Comparison of ENCODE assay signal across 8 mouse cellular contexts in the genomic region with DNA sequence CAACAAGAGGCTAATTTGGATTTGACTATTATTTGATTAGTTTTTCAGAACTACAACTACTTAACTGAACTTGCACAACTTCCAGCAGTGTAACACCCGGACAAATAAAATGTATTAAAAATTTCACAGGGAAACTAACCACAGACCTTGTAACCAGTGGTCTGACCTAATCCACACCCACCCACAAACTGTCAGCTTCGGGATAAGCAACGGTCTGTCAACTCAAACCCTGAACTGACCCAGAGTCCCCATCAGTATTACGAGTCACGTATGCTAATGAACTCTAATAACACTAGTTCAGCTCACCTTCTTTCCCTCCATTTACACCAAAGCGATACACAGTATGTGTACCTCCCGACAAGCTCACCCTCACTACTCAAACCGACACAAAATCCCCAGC. TPM values are rescaled to one million over a fixed set of nuclear protein-coding genes. Genes with fewer than 3 reads are reported as not detected.
DNase-seq lines count a peak whose midpoint lies in the region; ATAC-seq and TF ChIP-seq lines count a peak whose summit lies in the region.

No protein-coding gene starts in this region.

- H3K27ac ChIP-seq in embryonic facial prominence, embryonic 14.5 days (replicated peaks; ENCODE audit: low read depth, low read length) = peak overlapping the region; percentile 96; the same call in 1 of the 2 replicates
- peak overlapping the region; percentile 98 for H3K27ac ChIP-seq in limb, embryonic 10.5 days
- peak overlapping the region; percentile 95; the same call in 1 of the 2 replicates for H3K27ac ChIP-seq in neural tube, embryonic 13.5 days (replicated peaks)

- peak overlapping the region; percentile 97 for H3K9ac ChIP-seq in embryonic facial prominence, embryonic 14.5 days (ENCODE audit: low read depth, low read length)
- peak overlapping the region; percentile 87 for H3K9ac ChIP-seq in neural tube, embryonic 13.5 days

- H3K36me3 ChIP-seq in embryonic facial prominence, embryonic 14.5 days (ENCODE audit: control insufficient read depth, insufficient read depth, low read length) = peaks cover 31% of the 10 kb centered on the region; the same call in 1 of the 2 replicates
- peaks cover 61% of the 10 kb centered on the region for H3K36me3 ChIP-seq in limb, embryonic 10.5 days
- H3K36me3 ChIP-seq in neural tube, embryonic 13.5 days = peaks cover 44% of the 10 kb centered on the region

- 4% methylated on average over 8 of the region's 8 CpGs for WGBS in lung, adult 2 months
- 8% methylated on average over 8 of the region's 8 CpGs for WGBS in embryonic facial prominence, embryonic 14.5 days
- 17% methylated on average over 8 of the region's 8 CpGs for WGBS in limb, embryonic 10.5 days
- WGBS in neural tube, embryonic 13.5 days = 13% methylated on average over 8 of the region's 8 CpGs

- TF ChIP-seq POLR2A in lung, adult 2 months (IDR thresholded peaks at IDR 0.05; ENCODE audit: borderline replicate concordance, extremely low read depth, low read depth, low read length) = no peak

- TF ChIP-seq CTCF in lung, adult 2 months (IDR thresholded peaks at IDR 0.05; ENCODE audit: insufficient read depth, low read length) = no peak

- H3K9me3 ChIP-seq in embryonic facial prominence, embryonic 14.5 days (ENCODE audit: control insufficient read depth, low read length) = no peaks in the 10 kb centered on the region
- no peaks in the 10 kb centered on the region for H3K9me3 ChIP-seq in limb, embryonic 10.5 days (replicated peaks)
- no peaks in the 10 kb centered on the region for H3K9me3 ChIP-seq in neural tube, embryonic 13.5 days

- H3K4me1 ChIP-seq in lung, adult 2 months (ENCODE audit: control insufficient read depth, insufficient read depth, low read length) = peaks cover 12% of the 10 kb centered on the region
- H3K4me1 ChIP-seq in embryonic facial prominence, embryonic 14.5 days (ENCODE audit: control insufficient read depth, insufficient read depth, low read length) = peaks cover 19% of the 10 kb centered on the region
- peaks cover 19% of the 10 kb centered on the region for H3K4me1 ChIP-seq in limb, embryonic 10.5 days
- peaks cover 49% of the 10 kb centered on the region for H3K4me1 ChIP-seq in neural tube, embryonic 13.5 days (replicated peaks)

- ATAC-seq in embryonic facial prominence, embryonic 14.5 days (ENCODE audit: low read depth) = no peak
- no peak for ATAC-seq in neural tube, embryonic 13.5 days (ENCODE audit: low read depth)

- intact Hi-C loops in left cerebral cortex, postnatal 25 days (cut with DNase I) = no loop called here

- peak; percentile 17 for DNase-seq in lung, adult 2 months
- DNase-seq in lung, postnatal 4 days = no peak
- DNase-seq in embryonic facial prominence, embryonic 14.5 days (ENCODE audit: low spot score) = no peak
- DNase-seq in limb, embryonic 10.5 days (ENCODE audit: low spot score) = no peak
- no peak for DNase-seq in right cerebral cortex, postnatal 36 days (ENCODE audit: low spot score in 2 of 2)
- DNase-seq in left cerebral cortex, postnatal 25 days (ENCODE audit: low spot score in 2 of 2) = no peak
- no peak for DNase-seq in testis, postnatal 14 days (ENCODE audit: low spot score)

- peak overlapping the region; percentile 67 for H3K4me2 ChIP-seq in embryonic facial prominence, embryonic 14.5 days (ENCODE audit: low read depth, low read length)
- peak overlapping the region; percentile 67 for H3K4me2 ChIP-seq in neural tube, embryonic 13.5 days

- H3K27me3 ChIP-seq in embryonic facial prominence, embryonic 14.5 days (replicated peaks; ENCODE audit: control insufficient read depth, insufficient read depth, low read length) = no peaks in the 10 kb centered on the region
- H3K27me3 ChIP-seq in limb, embryonic 10.5 days (ENCODE audit: low read depth, poor library complexity, severe bottlenecking) = no peaks in the 10 kb centered on the region
- no peaks in the 10 kb centered on the region for H3K27me3 ChIP-seq in neural tube, embryonic 13.5 days

- H3K4me3 ChIP-seq in lung, adult 2 months (replicated peaks; ENCODE audit: extremely low read depth, low read depth, low read length) = peak overlapping the region; percentile 98
- H3K4me3 ChIP-seq in embryonic facial prominence, embryonic 14.5 days (ENCODE audit: low read depth, low read length) = peak overlapping the region; percentile 90
- peak overlapping the region; percentile 86 for H3K4me3 ChIP-seq in limb, embryonic 10.5 days
- peak overlapping the region; percentile 77 for H3K4me3 ChIP-seq in neural tube, embryonic 13.5 days

RNA-seq across cellular contexts. Expression of gene 1700123O20Rik, which starts 0.5 kb away (rescaled TPM):
- 49.8 and 50.5 TPM in 2 replicates for polyA plus RNA-seq in lung, adult 2 months (2012; rRNA removed)
- 70.7 and 84.9 TPM in 2 replicates for polyA plus RNA-seq in embryonic facial prominence, embryonic 14.5 days (2014; fragmentation: Nextera tagmentation; extraction: Ambion mirVana)
- polyA plus RNA-seq in limb, embryonic 10.5 days (2016; fragmentation: Nextera tagmentation; extraction: Ambion mirVana) = 112 and 116 TPM in 2 replicates
- 84.6 and 90.6 TPM in 2 replicates for polyA plus RNA-seq in neural tube, embryonic 13.5 days (2015; fragmentation: Nextera tagmentation; extraction: Ambion mirVana)
- 10 to 100 TPM; 22.8 to 24.2 TPM for total RNA-seq in left cerebral cortex, postnatal 25 days (2021)

RNA-seq across cellular contexts. Expression of gene Acin1, which starts 1.3 kb away (rescaled TPM):
- 100 and 121 TPM in 2 replicates for polyA plus RNA-seq in lung, adult 2 months (2012; rRNA removed)
- polyA plus RNA-seq in embryonic facial prominence, embryonic 14.5 days (2014; fragmentation: Nextera tagmentation; extraction: Ambion mirVana) = 99.4 and 101 TPM in 2 replicates
- 142 and 144 TPM in 2 replicates for polyA plus RNA-seq in limb, embryonic 10.5 days (2016; fragmentation: Nextera tagmentation; extraction: Ambion mirVana)
- 140 and 146 TPM in 2 replicates for polyA plus RNA-seq in neural tube, embryonic 13.5 days (2015; fragmentation: Nextera tagmentation; extraction: Ambion mirVana)
- total RNA-seq in left cerebral cortex, postnatal 25 days (2021) = 100 to 1,000 TPM; 180 to 192 TPM

RNA-seq across cellular contexts. Expression of gene Gm29776, which starts 13.2 kb away (rescaled TPM):
- polyA plus RNA-seq in lung, adult 2 months (2012; rRNA removed) = 0.43 and 0.56 TPM in 2 replicates
- polyA plus RNA-seq in embryonic facial prominence, embryonic 14.5 days (2014; fragmentation: Nextera tagmentation; extraction: Ambion mirVana) = 0.17 and 0.34 TPM in 2 replicates
- 0.10 and 0.16 TPM in 2 replicates for polyA plus RNA-seq in limb, embryonic 10.5 days (2016; fragmentation: Nextera tagmentation; extraction: Ambion mirVana)
- polyA plus RNA-seq in neural tube, embryonic 13.5 days (2015; fragmentation: Nextera tagmentation; extraction: Ambion mirVana) = 0.12 and 0.24 TPM in 2 replicates
- total RNA-seq in left cerebral cortex, postnatal 25 days (2021) = under 1 TPM in 1 of 2 experiments, not detected in 1; 0.14 TPM

RNA-seq across cellular contexts. Expression of gene Cebpe, which starts 26.5 kb away (rescaled TPM):
- polyA plus RNA-seq in lung, adult 2 months (2012; rRNA removed) = 0.57 and 1.1 TPM in 2 replicates
- 0.32 TPM in 1 of 2 replicates, not detected in the other for polyA plus RNA-seq in embryonic facial prominence, embryonic 14.5 days (2014; fragmentation: Nextera tagmentation; extraction: Ambion mirVana)
- polyA plus RNA-seq in limb, embryonic 10.5 days (2016; fragmentation: Nextera tagmentation; extraction: Ambion mirVana) = not detected in 2 replicates
- polyA plus RNA-seq in neural tube, embryonic 13.5 days (2015; fragmentation: Nextera tagmentation; extraction: Ambion mirVana) = 0.23 TPM in 1 of 2 replicates, not detected in the other
- total RNA-seq in left cerebral cortex, postnatal 25 days (2021) = not detected

RNA-seq across cellular contexts. Expression of gene Cdh24, which starts 44.3 kb away (rescaled TPM):
- polyA plus RNA-seq in lung, adult 2 months (2012; rRNA removed) = 2.8 and 2.9 TPM in 2 replicates
- 3.9 and 4.5 TPM in 2 replicates for polyA plus RNA-seq in embryonic facial prominence, embryonic 14.5 days (2014; fragmentation: Nextera tagmentation; extraction: Ambion mirVana)
- polyA plus RNA-seq in limb, embryonic 10.5 days (2016; fragmentation: Nextera tagmentation; extraction: Ambion mirVana) = 7.1 and 8.1 TPM in 2 replicates
- polyA plus RNA-seq in neural tube, embryonic 13.5 days (2015; fragmentation: Nextera tagmentation; extraction: Ambion mirVana) = 9.1 and 9.2 TPM in 2 replicates
- total RNA-seq in left cerebral cortex, postnatal 25 days (2021) = 10 to 100 TPM in 1 of 2 experiments, 1 to 10 TPM in 1; 8.0 to 11.1 TPM
